In genomic region chr3:87854795-87855568, GRCm38 (mm10) we compare ENCODE assay signal across 10 mouse cellular contexts. TPM values are rescaled to one million over a fixed set of nuclear protein-coding genes. Genes with fewer than 3 reads are reported as not detected.
DNase-seq lines count a peak whose midpoint lies in the region; ATAC-seq and TF ChIP-seq lines count a peak whose summit lies in the region.
"Had no signal": no experiment of that assay in that cellular context is flagged by ENCODE, and none has a peak within 500 bp of the region (broad histone marks: within the 10 kb centered on the region; RNA-seq: fewer than 3 reads in every experiment).

No protein-coding gene starts in this region.

- no peak for TF ChIP-seq CTCF in stomach, postnatal 0 days (IDR thresholded peaks at IDR 0.05; ENCODE audit: low read depth)

- H3K4me3 ChIP-seq in heart, embryonic 16.5 days (ENCODE audit: low read length) = no peak overlapping the region
- H3K4me3 ChIP-seq in stomach, embryonic 16.5 days (replicated peaks; ENCODE audit: low read length) = no peak overlapping the region
- H3K4me3 ChIP-seq in stomach, postnatal 0 days (ENCODE audit: low read depth, low read length) = no peak overlapping the region

- H3K36me3 ChIP-seq in heart, embryonic 16.5 days (ENCODE audit: control insufficient read depth, insufficient read depth) = peaks cover 22% of the 10 kb centered on the region
- peaks cover 10% of the 10 kb centered on the region for H3K36me3 ChIP-seq in stomach, embryonic 16.5 days (ENCODE audit: control insufficient read depth, insufficient read depth, low read length)
- H3K36me3 ChIP-seq in stomach, postnatal 0 days (ENCODE audit: control insufficient read depth, insufficient read depth, low read length) = peaks cover 16% of the 10 kb centered on the region; the same call in 1 of the 2 replicates

- peak overlapping the region; percentile 15; the same call in 1 of the 2 replicates for H3K27ac ChIP-seq in heart, embryonic 16.5 days (ENCODE audit: low read length)
- 0 out of 2 replicates have a peak overlapping the region, but pooled peaks have one; percentile 17 for H3K27ac ChIP-seq in stomach, embryonic 16.5 days (ENCODE audit: low read length)
- H3K27ac ChIP-seq in stomach, postnatal 0 days (replicated peaks) = no peak overlapping the region; the same call in 1 of the 2 replicates

- DNase-seq in heart, postnatal 25 days (ENCODE audit: low spot score) = no peak
- no peak for DNase-seq in stomach, postnatal 0 days (ENCODE audit: low spot score)
- peak; percentile 67 for DNase-seq in kidney, postnatal 14 days
- DNase-seq in layer of hippocampus, adult 9-11 months = no peak
- DNase-seq in urinary bladder, postnatal 25 days (ENCODE audit: low spot score) = no peak
- DNase-seq: cerebellum, adult 11-12 months; retina, postnatal 1 day had no signal

- H3K4me1 ChIP-seq in heart, embryonic 16.5 days (ENCODE audit: control insufficient read depth, insufficient read depth, low read length) = no peaks in the 10 kb centered on the region
- H3K4me1 ChIP-seq in stomach, embryonic 16.5 days (ENCODE audit: control insufficient read depth, insufficient read depth, low read length) = peaks cover 5% of the 10 kb centered on the region; the same call in 1 of the 2 replicates
- no peaks in the 10 kb centered on the region for H3K4me1 ChIP-seq in stomach, postnatal 0 days (replicated peaks; ENCODE audit: control insufficient read depth, insufficient read depth)

- H3K27me3 ChIP-seq in heart, embryonic 16.5 days (ENCODE audit: control insufficient read depth, insufficient read depth, low read length) = no peaks in the 10 kb centered on the region
- H3K27me3 ChIP-seq in stomach, embryonic 16.5 days (ENCODE audit: control insufficient read depth, insufficient read depth, low read length) = no peaks in the 10 kb centered on the region
- no peaks in the 10 kb centered on the region for H3K27me3 ChIP-seq in stomach, postnatal 0 days (ENCODE audit: control insufficient read depth, insufficient read depth, low read length)

- no peak overlapping the region for H3K4me2 ChIP-seq in heart, embryonic 16.5 days (ENCODE audit: low read depth, low read length)
- H3K4me2 ChIP-seq in stomach, embryonic 16.5 days (ENCODE audit: low read depth, low read length) = no peak overlapping the region
- H3K4me2 ChIP-seq in stomach, postnatal 0 days (replicated peaks; ENCODE audit: low read depth) = no peak overlapping the region

- ATAC-seq in heart, embryonic 16.5 days (replicated peaks; ENCODE audit: extremely low read depth, insufficient read depth, low FRiP score) = no peak
- no peak for ATAC-seq in stomach, embryonic 16.5 days (ENCODE audit: insufficient read depth, low FRiP score)
- no peak for ATAC-seq in stomach, postnatal 0 days (ENCODE audit: low FRiP score, low TSS enrichment)
- ATAC-seq in CD4-positive, CD25-positive, alpha-beta regulatory T cell, adult 4 months = no peak

- TF ChIP-seq EP300 in stomach, postnatal 0 days (optimal IDR thresholded peaks at IDR 0.05) = no peak

- no peaks in the 10 kb centered on the region for H3K9me3 ChIP-seq in heart, embryonic 16.5 days (replicated peaks; ENCODE audit: control insufficient read depth, low read length)
- H3K9me3 ChIP-seq in stomach, embryonic 16.5 days (replicated peaks; ENCODE audit: control insufficient read depth, low read length) = no peaks in the 10 kb centered on the region
- H3K9me3 ChIP-seq in stomach, postnatal 0 days (ENCODE audit: control insufficient read depth, low read length) = no peaks in the 10 kb centered on the region

- WGBS in heart, embryonic 16.5 days = 56% methylated on average over 7 of the region's 7 CpGs
- 41% methylated on average over 7 of the region's 7 CpGs for WGBS in stomach, embryonic 16.5 days
- WGBS in stomach, postnatal 0 days = 36% methylated on average over 7 of the region's 7 CpGs

- H3K9ac ChIP-seq in heart, embryonic 16.5 days (ENCODE audit: low read length) = no peak overlapping the region
- H3K9ac ChIP-seq in stomach, embryonic 16.5 days (ENCODE audit: low read length) = no peak overlapping the region
- no peak overlapping the region for H3K9ac ChIP-seq in stomach, postnatal 0 days (ENCODE audit: low read length)

- intact Hi-C loops in heart, postnatal 25 days (cut with DNase I) = no loop called here

RNA-seq across cellular contexts. Expression of gene Sh2d2a, which starts 8.4 kb away (rescaled TPM):
- polyA plus RNA-seq in heart, embryonic 16.5 days (2015; fragmentation: Nextera tagmentation; extraction: Ambion mirVana) = 3.3 and 8.9 TPM in 2 replicates
- total RNA-seq in heart, postnatal 25 days (2021) = under 1 TPM in 1 of 2 experiments, not detected in 1; 0.08 TPM
- 0.16 and 0.26 TPM in 2 replicates for polyA plus RNA-seq in stomach, embryonic 16.5 days (2015; fragmentation: Nextera tagmentation; extraction: Ambion mirVana)
- polyA plus RNA-seq in stomach, postnatal 0 days (2015; fragmentation: Nextera tagmentation; extraction: Ambion mirVana) = 0.08 and 0.11 TPM in 2 replicates
- polyA plus RNA-seq in CD4-positive, CD25-positive, alpha-beta regulatory T cell, adult 4 months (2017; shearing (Covaris generic)) = 100 to 1,000 TPM; 213 to 324 TPM

RNA-seq across cellular contexts. Expression of gene Prcc, which starts 30.4 kb away (rescaled TPM):
- 10.6 and 12.1 TPM in 2 replicates for polyA plus RNA-seq in heart, embryonic 16.5 days (2015; fragmentation: Nextera tagmentation; extraction: Ambion mirVana)
- 10 to 100 TPM; 48.3 to 50.7 TPM for total RNA-seq in heart, postnatal 25 days (2021)
- polyA plus RNA-seq in stomach, embryonic 16.5 days (2015; fragmentation: Nextera tagmentation; extraction: Ambion mirVana) = 6.7 and 7.5 TPM in 2 replicates
- 7.1 and 8.0 TPM in 2 replicates for polyA plus RNA-seq in stomach, postnatal 0 days (2015; fragmentation: Nextera tagmentation; extraction: Ambion mirVana)
- polyA plus RNA-seq in CD4-positive, CD25-positive, alpha-beta regulatory T cell, adult 4 months (2017; shearing (Covaris generic)) = 1 to 10 TPM; 3.8 to 6.0 TPM

RNA-seq across cellular contexts. Expression of gene Pear1, which starts 30.9 kb away (rescaled TPM):
- polyA plus RNA-seq in heart, embryonic 16.5 days (2015; fragmentation: Nextera tagmentation; extraction: Ambion mirVana) = 19.4 and 21.5 TPM in 2 replicates
- 10 to 100 TPM; 17.9 to 21.7 TPM for total RNA-seq in heart, postnatal 25 days (2021)
- polyA plus RNA-seq in stomach, embryonic 16.5 days (2015; fragmentation: Nextera tagmentation; extraction: Ambion mirVana) = 22.6 and 25.5 TPM in 2 replicates
- 6.1 and 6.8 TPM in 2 replicates for polyA plus RNA-seq in stomach, postnatal 0 days (2015; fragmentation: Nextera tagmentation; extraction: Ambion mirVana)
- 10 to 100 TPM; 57.3 to 93.7 TPM for polyA plus RNA-seq in CD4-positive, CD25-positive, alpha-beta regulatory T cell, adult 4 months (2017; shearing (Covaris generic))

RNA-seq across cellular contexts. Expression of gene Hdgf, which starts 51.1 kb away (rescaled TPM):
- polyA plus RNA-seq in heart, embryonic 16.5 days (2015; fragmentation: Nextera tagmentation; extraction: Ambion mirVana) = 74.3 and 134 TPM in 2 replicates
- 100 to 1,000 TPM; 108 to 112 TPM for total RNA-seq in heart, postnatal 25 days (2021)
- polyA plus RNA-seq in stomach, embryonic 16.5 days (2015; fragmentation: Nextera tagmentation; extraction: Ambion mirVana) = 82.1 and 83.1 TPM in 2 replicates
- 165 and 168 TPM in 2 replicates for polyA plus RNA-seq in stomach, postnatal 0 days (2015; fragmentation: Nextera tagmentation; extraction: Ambion mirVana)
- 10 to 100 TPM; 36.0 to 43.7 TPM for polyA plus RNA-seq in CD4-positive, CD25-positive, alpha-beta regulatory T cell, adult 4 months (2017; shearing (Covaris generic))

RNA-seq across cellular contexts. Expression of gene Insrr, which starts 58.2 kb away (rescaled TPM):
- not detected in 2 replicates for polyA plus RNA-seq in heart, embryonic 16.5 days (2015; fragmentation: Nextera tagmentation; extraction: Ambion mirVana)
- under 1 TPM in 1 of 2 experiments, not detected in 1; 0.08 TPM for total RNA-seq in heart, postnatal 25 days (2021)
- polyA plus RNA-seq in stomach, embryonic 16.5 days (2015; fragmentation: Nextera tagmentation; extraction: Ambion mirVana) = 0.41 and 0.50 TPM in 2 replicates
- polyA plus RNA-seq in stomach, postnatal 0 days (2015; fragmentation: Nextera tagmentation; extraction: Ambion mirVana) = 0.18 and 0.19 TPM in 2 replicates
- 1 to 10 TPM in 1 of 2 experiments, under 1 TPM in 1; 0.17 to 1.6 TPM for polyA plus RNA-seq in CD4-positive, CD25-positive, alpha-beta regulatory T cell, adult 4 months (2017; shearing (Covaris generic))

Comparison
In these comparisons a context has a peak if more than half of its experiments do, and no peak if none do; other contexts are left out.
1. RNA of gene Sh2d2a, which starts 8.4 kb away (polyA plus RNA-seq): 213 to 324 TPM in CD4-positive, CD25-positive, alpha-beta regulatory T cell, adult 4 months; 3.3 to 8.9 TPM in heart, embryonic 16.5 days, 0.16 to 0.26 TPM in stomach, embryonic 16.5 days and 0.08 to 0.11 TPM in stomach, postnatal 0 days; every median in the first group is over 10 times any median in the second.